Mouse (Mus musculus) hindbrain, embryonic 14.5 days (tissue): ENCODE results near the gene Jchain. TPM values are rescaled to one million over a fixed set of nuclear protein-coding genes. Genes with fewer than 3 reads are reported as not detected.
"Not testable (repeated sequence)": the region's sequence is repeated elsewhere in the genome, so short reads cannot be mapped to it uniquely, and the experiment has no call there.

Experiments used
- ATAC-seq: fragments of 200-750 bp; cut with Nextera tagmentation; 2 replicates; pipeline ENCODE4 v1.8.0; 2017; ENCODE audit warnings: moderate number of reproducible peaks, mild to moderate bottlenecking, moderate TSS enrichment, moderate library complexity; ENCODE audit not compliant: low FRiP score
- DNase-seq: peaks from one replicate; pipeline ENCODE4 v3.0.0-alpha.2; 2015; ENCODE audit warnings: low spot score
- H3K27ac ChIP-seq: fragments of 300-500 bp; sonication (generic); 2 replicates; pipeline ENCODE4 v1.5.1; 2014; ENCODE audit warnings: mild to moderate bottlenecking, moderate library complexity
- H3K27me3 ChIP-seq: fragments of 300-500 bp; sonication (generic); 2 replicates; pipeline ENCODE4 v1.6.1; 2014; ENCODE audit warnings: mild to moderate bottlenecking, low read length, mixed read lengths; ENCODE audit not compliant: control insufficient read depth, insufficient read depth
- H3K36me3 ChIP-seq: fragments of 300-500 bp; sonication (generic); replicated peaks from 2 replicates; pipeline ENCODE4 v1.6.1; 2014; ENCODE audit not compliant: control insufficient read depth, insufficient read depth
- H3K4me1 ChIP-seq: fragments of 300-500 bp; sonication (generic); replicated peaks from 2 replicates; pipeline ENCODE4 v1.6.1; 2014; ENCODE audit warnings: antibody characterized with exemption, low read length, mixed read lengths; ENCODE audit not compliant: control insufficient read depth, insufficient read depth
- H3K4me2 ChIP-seq: fragments of 300-500 bp; sonication (generic); replicated peaks from 2 replicates; pipeline ENCODE4 v1.6.1; 2014; ENCODE audit warnings: mild to moderate bottlenecking, moderate library complexity
- H3K4me3 ChIP-seq: fragments of 300-500 bp; sonication (generic); replicated peaks from 2 replicates; pipeline ENCODE4 v1.5.1; 2014; ENCODE audit warnings: mild to moderate bottlenecking, low read length
- H3K9ac ChIP-seq: fragments of 300-500 bp; sonication (generic); 2 replicates; pipeline ENCODE4 v1.6.1; 2014
- H3K9me3 ChIP-seq: fragments of 300-500 bp; sonication (generic); 2 replicates; pipeline ENCODE4 v1.6.1; 2016; ENCODE audit warnings: low read length; ENCODE audit not compliant: control insufficient read depth
- WGBS: fragments of 180-500 bp; shearing (Covaris S2); extraction: QIAGEN DNeasy Blood & Tissue Kit; methylation state at CpG from one replicate; pipeline ENCODE4 v1.1.7; 2014; 5-methylcytosine and 5-hydroxymethylcytosine counted together
- polyA plus RNA-seq: library from polyadenylated mRNA; unstranded; fragments of >200 nt; fragmentation: Nextera tagmentation; extraction: Ambion mirVana; gene quantifications from 2 replicates; pipeline ENCODE4 v1.2.1, GENCODE M21; 2014

Gene Jchain
- polyA plus RNA-seq, 1 experiment from 2014 or later: 0.23 TPM

DNA sequence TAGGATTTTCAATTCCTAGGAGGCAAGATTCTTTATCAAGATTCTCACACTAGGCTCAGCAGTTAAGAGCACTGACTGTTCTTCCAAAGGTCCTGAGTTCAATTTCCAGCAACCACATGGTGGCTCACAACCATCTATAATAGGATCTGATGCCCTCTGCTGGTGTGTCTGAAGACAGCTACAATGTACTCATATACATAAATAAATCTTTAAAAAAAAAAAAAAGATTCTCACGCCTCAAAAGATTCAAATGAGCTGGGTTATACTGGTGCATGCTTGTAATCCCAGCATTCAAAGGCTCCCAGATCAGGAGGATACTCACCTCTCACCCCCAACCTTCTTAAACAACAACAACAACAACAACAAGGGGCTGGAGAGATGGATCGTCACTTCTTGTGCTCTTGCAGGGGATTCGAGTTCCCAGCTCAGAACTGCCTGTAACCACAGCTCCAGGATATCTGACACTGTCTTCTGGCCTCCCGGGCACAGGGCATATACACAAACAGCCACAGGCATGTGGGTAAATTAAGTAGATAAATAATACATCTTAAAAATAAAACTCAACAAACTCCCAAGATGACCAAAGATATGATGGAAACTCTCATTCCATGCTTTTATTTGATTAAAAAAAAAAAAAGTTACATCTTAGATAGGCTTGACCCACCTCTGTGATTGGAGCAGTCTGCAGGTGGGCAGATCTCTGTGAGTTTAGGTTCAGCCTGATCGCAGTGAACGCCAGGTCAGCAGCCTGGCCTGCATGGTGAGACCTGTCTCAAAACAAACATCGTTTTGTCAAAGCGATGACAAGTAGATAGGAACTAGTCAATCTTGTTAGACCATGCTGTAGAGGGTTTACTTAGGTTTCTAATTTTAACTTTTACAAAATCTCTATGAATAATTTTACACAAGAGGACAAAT, 35.4 kb upstream of the Jchain start:
- Histone ChIP-seq H3K4me3 (no peak overlapping the region), H3K4me1 (peaks cover 22% of the 10 kb centered on the region; the same call in 1 of the 2 replicates), H3K9ac (no peak overlapping the region), H3K9me3 (no peaks in the 10 kb centered on the region), H3K27ac (no peak overlapping the region), H3K4me2 (no peak overlapping the region), H3K27me3 (no peaks in the 10 kb centered on the region), H3K36me3 (no peaks in the 10 kb centered on the region)
- WGBS: 77% methylated on average over 8 of the region's 8 CpGs
- peak; percentile 6 for DNase-seq
- no peak for ATAC-seq

GRCm38 (mm10) chr5:88561080-88561814, 33.6 kb upstream of the Jchain start:
- 84% methylated on average over 9 of the region's 9 CpGs for WGBS
- 0 out of 2 replicates have a peak, but pooled peaks cover 4% of the 10 kb centered on the region for H3K36me3 ChIP-seq
- no peak for ATAC-seq
- no peak overlapping the region for H3K27ac ChIP-seq
- H3K4me2 ChIP-seq: no peak overlapping the region
- H3K9me3 ChIP-seq: no peaks in the 10 kb centered on the region
- no peak for DNase-seq
- no peak overlapping the region for H3K4me3 ChIP-seq
- H3K4me1 ChIP-seq: peaks cover 18% of the 10 kb centered on the region
- no peak overlapping the region for H3K9ac ChIP-seq
- H3K27me3 ChIP-seq: no peaks in the 10 kb centered on the region

- 59% methylated on average over 1 of the region's 1 CpGs for WGBS
- Histone ChIP-seq H3K27me3 (no peaks in the 10 kb centered on the region), H3K9ac (no peak overlapping the region), H3K36me3 (0 out of 2 replicates have a peak, but pooled peaks cover 4% of the 10 kb centered on the region), H3K27ac (no peak overlapping the region), H3K4me2 (no peak overlapping the region), H3K9me3 (no peaks in the 10 kb centered on the region), H3K4me1 (peaks cover 30% of the 10 kb centered on the region), H3K4me3 (no peak overlapping the region)
- DNase-seq (no peak), ATAC-seq (no peak)
These were observed 31.3 kb upstream of the Jchain start for GRCm38 (mm10) chr5:88558991-88559390.

DNA sequence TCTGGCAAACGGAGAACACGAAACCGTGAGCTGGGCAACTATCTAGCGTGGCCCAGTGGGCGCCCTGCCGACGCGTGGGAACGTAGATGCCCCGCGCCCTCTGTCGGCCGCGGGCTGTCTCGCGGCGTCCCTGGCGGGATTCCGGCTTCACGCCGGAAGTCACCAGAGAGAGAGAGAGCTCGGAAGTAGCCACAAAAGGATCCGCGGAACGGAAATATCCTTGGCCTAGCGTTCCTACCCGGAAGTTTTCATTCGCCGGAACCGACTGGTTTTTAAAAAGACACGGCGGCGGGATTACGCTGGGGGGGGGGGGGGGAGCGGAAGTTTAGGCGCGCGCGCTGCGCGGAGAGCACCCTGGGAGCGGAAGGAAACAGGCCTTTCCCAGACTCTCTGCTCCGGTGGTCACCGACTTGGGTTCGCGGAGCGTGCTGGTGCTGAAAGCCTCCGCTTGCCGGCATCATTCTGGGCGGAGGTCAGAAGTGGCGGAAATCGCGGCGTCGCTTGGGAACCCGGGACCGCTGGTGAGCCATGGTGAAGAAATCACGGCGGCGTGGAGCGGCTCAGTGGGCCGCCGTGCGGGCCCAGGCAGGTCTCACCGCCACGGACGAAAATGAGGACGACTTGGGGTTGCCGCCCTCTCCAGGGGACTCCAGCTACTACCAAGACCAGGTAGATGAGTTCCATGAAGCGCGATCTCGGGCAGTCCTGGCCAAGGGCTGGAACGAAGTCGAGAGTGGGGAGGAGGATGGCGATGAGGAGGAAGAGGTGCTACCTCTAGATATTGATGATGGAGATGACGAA, 26.6 kb upstream of the Jchain start, which contains the start of gene Utp3:
Utp3 (plus strand) TSS at position 377 of the 801 bp plus-strand sequence.
- peak within 1 kb of the TSS; percentile 98 for H3K4me2 ChIP-seq
- no peaks in the 10 kb centered on the region for H3K27me3 ChIP-seq
- peaks cover 27% of the 10 kb centered on the region for H3K4me1 ChIP-seq
- H3K9me3 ChIP-seq: no peaks in the 10 kb centered on the region
- peak; percentile 96 for ATAC-seq
- WGBS: under 1% methylated on average over 74 of the region's 76 CpGs
- DNase-seq: peak; percentile 100
- H3K9ac ChIP-seq: peak within 1 kb of the TSS; percentile 93
- H3K36me3 ChIP-seq: 0 out of 2 replicates have a peak, but pooled peaks cover 4% of the 10 kb centered on the region
- peak within 1 kb of the TSS; percentile 89 for H3K27ac ChIP-seq
- peak within 1 kb of the TSS; percentile 90 for H3K4me3 ChIP-seq

DNA sequence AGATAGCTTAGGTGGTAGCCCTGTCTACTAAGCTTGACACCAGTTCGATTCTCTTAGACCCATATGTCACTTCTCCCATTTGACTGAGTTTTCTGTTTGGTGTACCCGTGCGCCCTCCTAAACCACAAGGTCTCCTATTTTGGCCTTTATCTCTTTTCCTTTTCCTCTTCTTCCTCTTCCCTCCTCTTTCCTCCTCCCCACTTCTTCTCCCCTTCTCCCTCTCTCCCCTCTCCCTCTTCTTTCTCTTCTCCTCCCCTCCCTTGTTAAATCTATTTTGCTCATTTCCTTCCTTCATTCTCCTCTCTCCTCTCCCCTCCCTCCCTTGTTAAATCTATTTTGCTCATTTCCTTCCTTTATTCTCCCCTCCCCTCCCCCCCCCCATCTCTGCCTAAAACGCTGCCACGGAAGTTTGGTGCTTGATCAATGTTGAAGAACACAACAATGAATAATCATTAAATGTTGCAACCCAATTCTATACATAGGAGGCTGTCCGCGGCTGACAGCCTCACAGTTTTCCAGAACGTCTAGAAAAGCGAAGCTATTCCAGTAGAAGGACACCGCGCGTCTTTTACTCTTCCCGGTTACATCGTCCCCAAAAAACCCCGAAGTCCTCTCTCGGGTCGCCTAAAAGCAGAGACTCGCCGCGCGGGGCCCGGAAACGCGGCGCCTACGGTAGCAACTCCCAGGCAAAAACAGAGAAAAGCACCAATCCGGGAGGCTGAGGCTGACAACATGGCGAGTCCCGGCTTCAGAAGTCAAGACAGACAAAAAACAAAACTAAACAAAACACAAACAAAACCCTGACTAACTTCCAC, 25.8 kb upstream of the Jchain start:
- Histone ChIP-seq H3K4me1 (peaks cover 27% of the 10 kb centered on the region), H3K27me3 (no peaks in the 10 kb centered on the region), H3K9me3 (no peaks in the 10 kb centered on the region), H3K9ac (peak overlapping the region; percentile 75), H3K27ac (peak overlapping the region; percentile 89), H3K4me3 (peak overlapping the region; percentile 90), H3K36me3 (0 out of 2 replicates have a peak, but pooled peaks cover 4% of the 10 kb centered on the region), H3K4me2 (peak overlapping the region; percentile 67)
- ATAC-seq: peak; percentile 76
- no peak for DNase-seq
- WGBS: 9% methylated on average over 29 of the region's 29 CpGs

GRCm38 (mm10) chr5:88545536-88545935, 17.8 kb upstream of the Jchain start:
- 85% methylated on average over 7 of the region's 7 CpGs for WGBS
- no peaks in the 10 kb centered on the region for H3K36me3 ChIP-seq
- no peak overlapping the region for H3K9ac ChIP-seq
- no peak for ATAC-seq
- no peaks in the 10 kb centered on the region for H3K4me1 ChIP-seq
- H3K4me2 ChIP-seq: no peak overlapping the region
- no peak overlapping the region for H3K27ac ChIP-seq
- no peak for DNase-seq
- H3K27me3 ChIP-seq: no peaks in the 10 kb centered on the region
- no peak overlapping the region for H3K4me3 ChIP-seq
- no peaks in the 10 kb centered on the region for H3K9me3 ChIP-seq

GRCm38 (mm10) chr5:88544411-88544810, 16.7 kb upstream of the Jchain start:
- not testable (repeated sequence) for ATAC-seq, H3K9ac ChIP-seq, DNase-seq, H3K27me3 ChIP-seq, H3K36me3 ChIP-seq, H3K4me2 ChIP-seq, H3K27ac ChIP-seq, H3K4me3 ChIP-seq, H3K9me3 ChIP-seq, H3K4me1 ChIP-seq
- WGBS: 92% methylated on average over 1 of the region's 1 CpGs

- 64% methylated on average over 5 of the region's 5 CpGs for WGBS
- DNase-seq (peak; percentile 48), ATAC-seq (peak; percentile 81)
- Histone ChIP-seq H3K9ac (no peak overlapping the region), H3K4me2 (no peak overlapping the region), H3K27me3 (no peaks in the 10 kb centered on the region), H3K36me3 (no peaks in the 10 kb centered on the region), H3K4me3 (no peak overlapping the region), H3K9me3 (no peaks in the 10 kb centered on the region), H3K27ac (no peak overlapping the region), H3K4me1 (no peaks in the 10 kb centered on the region)
These were observed 15.1 kb upstream of the Jchain start for GRCm38 (mm10) chr5:88542651-88543282.
